ENCODE assay signal across 9 mouse cellular contexts in the genomic region with DNA sequence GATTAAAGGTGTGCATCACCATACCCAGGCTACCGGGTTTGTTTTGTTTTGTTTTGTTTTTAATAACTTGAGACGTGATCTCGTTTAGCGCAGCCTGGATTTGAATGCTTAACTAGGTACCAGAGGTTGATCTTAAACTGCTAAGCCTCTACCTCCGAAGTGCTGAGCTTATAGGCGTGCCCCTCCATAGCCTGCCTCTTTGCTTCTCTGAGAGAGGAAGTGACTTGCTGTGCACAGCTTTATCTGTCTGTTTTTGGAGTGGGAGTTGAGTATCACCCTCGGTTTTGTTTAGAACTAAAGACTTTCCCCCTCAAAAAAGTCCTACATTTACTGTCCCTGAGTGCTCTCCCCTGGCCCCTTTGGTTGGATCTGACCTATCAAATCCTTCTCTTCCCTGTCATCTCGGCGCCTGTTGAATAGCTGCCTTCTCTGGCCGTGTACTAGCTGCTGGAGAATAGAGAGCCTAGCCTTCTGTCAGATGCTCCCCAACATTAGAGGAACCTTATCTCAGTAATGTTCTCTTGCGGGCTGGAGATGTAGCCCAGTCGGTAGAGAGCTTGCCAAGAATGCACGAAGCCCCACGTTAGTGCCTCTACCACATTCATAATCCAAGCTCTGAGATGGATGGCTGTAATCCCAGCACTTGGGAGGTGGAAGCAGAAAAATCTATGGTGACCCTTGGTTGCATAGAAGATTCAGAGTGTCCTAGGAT. TPM values are rescaled to one million over a fixed set of nuclear protein-coding genes. Genes with fewer than 3 reads are reported as not detected.
DNase-seq lines count a peak whose midpoint lies in the region; ATAC-seq and TF ChIP-seq lines count a peak whose summit lies in the region.
"Had no signal": no experiment of that assay in that cellular context is flagged by ENCODE, and none has a peak within 500 bp of the region (broad histone marks: within the 10 kb centered on the region; RNA-seq: fewer than 3 reads in every experiment).

No protein-coding gene starts in this region.

- no peaks in the 10 kb centered on the region for H3K9me3 ChIP-seq in hindbrain, embryonic 12.5 days (replicated peaks)
- H3K9me3 ChIP-seq in hindbrain, embryonic 11.5 days (ENCODE audit: control insufficient read depth, low read length), result no peaks in the 10 kb centered on the region
- H3K9me3 ChIP-seq in G1E (replicated peaks), result no peaks in the 10 kb centered on the region
- no peaks in the 10 kb centered on the region for H3K9me3 ChIP-seq in hindbrain, embryonic 14.5 days (ENCODE audit: control insufficient read depth, low read length)
- H3K9me3 ChIP-seq in neural tube, embryonic 15.5 days (replicated peaks), result no peaks in the 10 kb centered on the region

- H3K4me3 ChIP-seq in hindbrain, embryonic 12.5 days, result no peak overlapping the region
- no peak overlapping the region for H3K4me3 ChIP-seq in hindbrain, embryonic 11.5 days (ENCODE audit: low read depth, low read length)
- H3K4me3 ChIP-seq in G1E (ENCODE audit: low read depth, low read length), result peak overlapping the region; percentile 83; the same call in 1 of the 2 replicates
- 0 out of 2 replicates have a peak overlapping the region, but pooled peaks have one; percentile 100 for H3K4me3 ChIP-seq in hindbrain, embryonic 14.5 days (replicated peaks; ENCODE audit: low read length)
- H3K4me3 ChIP-seq in neural tube, embryonic 15.5 days (replicated peaks), result no peak overlapping the region
- H3K4me3 ChIP-seq in layer of hippocampus, adult 2 months, result no peak overlapping the region; the same call in 1 of the 2 replicates

- no peak overlapping the region for H3K27ac ChIP-seq in hindbrain, embryonic 12.5 days
- no peak overlapping the region for H3K27ac ChIP-seq in hindbrain, embryonic 11.5 days (ENCODE audit: low read depth, low read length)
- no peak overlapping the region for H3K27ac ChIP-seq in hindbrain, embryonic 14.5 days
- H3K27ac ChIP-seq in neural tube, embryonic 15.5 days (replicated peaks), result no peak overlapping the region
- H3K27ac ChIP-seq in layer of hippocampus, adult 2 months, result no peak overlapping the region

- DNase-seq in hindbrain, embryonic 11.5 days (ENCODE audit: low spot score), result no peak
- peak; percentile 33 for DNase-seq in G1E (ENCODE audit: low spot score)
- no peak for DNase-seq in hindbrain, embryonic 14.5 days (ENCODE audit: low spot score)
- no peak for DNase-seq in layer of hippocampus, adult 2 months (ENCODE audit: low spot score in 2 of 2)
- DNase-seq in frontal cortex, adult 2 months (ENCODE audit: extremely low spot score in 1 of 2, low spot score in 1 of 2), result no peak
- no peak for DNase-seq in frontal cortex, postnatal 10 days (ENCODE audit: low spot score in 2 of 2)

- WGBS in hindbrain, embryonic 12.5 days, result 61% methylated on average over 14 of the region's 14 CpGs
- 64% methylated on average over 14 of the region's 14 CpGs for WGBS in hindbrain, embryonic 11.5 days
- WGBS in hindbrain, embryonic 14.5 days, result 64% methylated on average over 14 of the region's 14 CpGs
- WGBS in neural tube, embryonic 15.5 days, result 63% methylated on average over 14 of the region's 14 CpGs

- no peak overlapping the region for H3K4me2 ChIP-seq in hindbrain, embryonic 12.5 days (replicated peaks)
- H3K4me2 ChIP-seq in hindbrain, embryonic 11.5 days (replicated peaks; ENCODE audit: low read depth, low read length), result no peak overlapping the region
- peak overlapping the region; percentile 40 for H3K4me2 ChIP-seq in hindbrain, embryonic 14.5 days (replicated peaks)
- peak overlapping the region; percentile 43; the same call in 1 of the 2 replicates for H3K4me2 ChIP-seq in neural tube, embryonic 15.5 days

- ATAC-seq in hindbrain, embryonic 12.5 days (ENCODE audit: low FRiP score), result no peak
- ATAC-seq in hindbrain, embryonic 11.5 days (ENCODE audit: low FRiP score), result no peak
- no peak for ATAC-seq in G1E (ENCODE audit: extremely low read depth, insufficient number of reproducible peaks, low FRiP score, poor library complexity, severe bottlenecking)
- no peak for ATAC-seq in hindbrain, embryonic 14.5 days (ENCODE audit: low FRiP score)
- ATAC-seq in neural tube, embryonic 15.5 days (ENCODE audit: low FRiP score), result no peak

- peaks cover 17% of the 10 kb centered on the region for H3K4me1 ChIP-seq in hindbrain, embryonic 12.5 days
- H3K4me1 ChIP-seq in hindbrain, embryonic 11.5 days (replicated peaks; ENCODE audit: control insufficient read depth, insufficient read depth, low read length), result no peaks in the 10 kb centered on the region
- peaks cover 34% of the 10 kb centered on the region for H3K4me1 ChIP-seq in G1E (ENCODE audit: insufficient read depth, low read depth, low read length)
- H3K4me1 ChIP-seq in hindbrain, embryonic 14.5 days (replicated peaks; ENCODE audit: control insufficient read depth, insufficient read depth, low read length), result peaks cover 30% of the 10 kb centered on the region
- H3K4me1 ChIP-seq in neural tube, embryonic 15.5 days, result peaks cover 27% of the 10 kb centered on the region

- H3K9ac ChIP-seq in hindbrain, embryonic 12.5 days, result peak overlapping the region; percentile 4; the same call in 1 of the 2 replicates
- H3K9ac ChIP-seq in hindbrain, embryonic 11.5 days (ENCODE audit: low read depth, low read length), result no peak overlapping the region
- no peak overlapping the region for H3K9ac ChIP-seq in hindbrain, embryonic 14.5 days
- H3K9ac ChIP-seq in neural tube, embryonic 15.5 days (replicated peaks), result no peak overlapping the region

- TF ChIP-seq CTCF in G1E (IDR thresholded peaks at IDR 0.05; ENCODE audit: low read depth, low read length), result no peak
- TF ChIP-seq CTCF in layer of hippocampus, adult 2 months (conservative IDR thresholded peaks at IDR 0.05), result no peak

- H3K27me3 ChIP-seq in hindbrain, embryonic 12.5 days, result no peaks in the 10 kb centered on the region
- no peaks in the 10 kb centered on the region for H3K27me3 ChIP-seq in hindbrain, embryonic 11.5 days (ENCODE audit: control insufficient read depth, insufficient read depth, low read length)
- peaks cover 34% of the 10 kb centered on the region for H3K27me3 ChIP-seq in G1E (ENCODE audit: insufficient read depth, low read length)
- H3K27me3 ChIP-seq in hindbrain, embryonic 14.5 days (ENCODE audit: control insufficient read depth, insufficient read depth, low read length), result no peaks in the 10 kb centered on the region
- H3K27me3 ChIP-seq in neural tube, embryonic 15.5 days (replicated peaks), result no peaks in the 10 kb centered on the region

- H3K36me3 ChIP-seq in hindbrain, embryonic 12.5 days, result no peaks in the 10 kb centered on the region
- H3K36me3 ChIP-seq in hindbrain, embryonic 11.5 days (ENCODE audit: control insufficient read depth, insufficient read depth, low read length), result no peaks in the 10 kb centered on the region
- H3K36me3 ChIP-seq in G1E (replicated peaks), result peaks cover 6% of the 10 kb centered on the region
- no peaks in the 10 kb centered on the region for H3K36me3 ChIP-seq in hindbrain, embryonic 14.5 days (replicated peaks; ENCODE audit: control insufficient read depth, insufficient read depth)
- no peaks in the 10 kb centered on the region for H3K36me3 ChIP-seq in neural tube, embryonic 15.5 days

RNA-seq across cellular contexts. Expression of a gene that starts 0.9 kb away (rescaled TPM):
- 666 and 694 TPM in 2 replicates for polyA plus RNA-seq in hindbrain, embryonic 12.5 days (2016; fragmentation: Nextera tagmentation; extraction: Ambion mirVana)
- 692 and 744 TPM in 2 replicates for polyA plus RNA-seq in hindbrain, embryonic 11.5 days (2014; fragmentation: Nextera tagmentation; extraction: Ambion mirVana)
- total RNA-seq in G1E (2014; fragmentation: Nextera tagmentation) (398 and 443 TPM in 2 replicates), G1E (2017) (557 and 569 TPM in 2 replicates)
- 16.3 and 21.0 TPM in 2 replicates for polyA plus RNA-seq in G1E (2012)
- 1,007 and 1,073 TPM in 2 replicates for polyA plus RNA-seq in hindbrain, embryonic 14.5 days (2014; fragmentation: Nextera tagmentation; extraction: Ambion mirVana)
- 923 and 961 TPM in 2 replicates for polyA plus RNA-seq in neural tube, embryonic 15.5 days (2015; fragmentation: Nextera tagmentation; extraction: Ambion mirVana)
- total RNA-seq in layer of hippocampus, adult 2 months (2021), result 100 to 1,000 TPM; 300 to 303 TPM
- polyA plus RNA-seq in frontal cortex, adult 2 months (2012; rRNA removed), result 419 and 422 TPM in 2 replicates

RNA-seq across cellular contexts. Expression of a gene that starts 51.1 kb away (rescaled TPM):
- not detected in 2 replicates for polyA plus RNA-seq in hindbrain, embryonic 12.5 days (2016; fragmentation: Nextera tagmentation; extraction: Ambion mirVana)
- polyA plus RNA-seq in hindbrain, embryonic 11.5 days (2014; fragmentation: Nextera tagmentation; extraction: Ambion mirVana), result not detected in 2 replicates
- total RNA-seq in G1E (2014; fragmentation: Nextera tagmentation) (not detected in 2 replicates), G1E (2017) (not detected in 2 replicates)
- not detected in 2 replicates for polyA plus RNA-seq in G1E (2012)
- polyA plus RNA-seq in hindbrain, embryonic 14.5 days (2014; fragmentation: Nextera tagmentation; extraction: Ambion mirVana), result not detected in 2 replicates
- not detected in 2 replicates for polyA plus RNA-seq in neural tube, embryonic 15.5 days (2015; fragmentation: Nextera tagmentation; extraction: Ambion mirVana)
- not detected for total RNA-seq in layer of hippocampus, adult 2 months (2021)
- not detected in 2 replicates for polyA plus RNA-seq in frontal cortex, adult 2 months (2012; rRNA removed)
- polyA plus RNA-seq: lung, embryonic 16.5 days had no signal

Comparison
In these comparisons a context has a peak if more than half of its experiments do, and no peak if none do; other contexts are left out.
1. H3K4me2 ChIP-seq: peak in hindbrain, embryonic 14.5 days (single experiment) and neural tube, embryonic 15.5 days (single experiment); none in hindbrain, embryonic 12.5 days (single experiment) and hindbrain, embryonic 11.5 days (single experiment).
2. H3K4me3 ChIP-seq: peak in G1E (single experiment) and hindbrain, embryonic 14.5 days (single experiment); none in hindbrain, embryonic 12.5 days (single experiment), hindbrain, embryonic 11.5 days (single experiment), neural tube, embryonic 15.5 days (single experiment) and layer of hippocampus, adult 2 months (single experiment).
3. RNA of a gene that starts 0.9 kb away (polyA plus RNA-seq): 1,007 to 1,073 TPM in hindbrain, embryonic 14.5 days, 923 to 961 TPM in neural tube, embryonic 15.5 days, 692 to 744 TPM in hindbrain, embryonic 11.5 days, 666 to 694 TPM in hindbrain, embryonic 12.5 days and 419 to 422 TPM in frontal cortex, adult 2 months; 16.3 to 21.0 TPM in G1E; every median in the first group is over 10 times any median in the second.